Mouse (Mus musculus): ENCODE data around the gene Zcchc17. TPM values are rescaled to one million over a fixed set of nuclear protein-coding genes. Genes with fewer than 3 reads are reported as not detected.
A peak's percentile ranks its signal among the peaks of the same experiment; 100 is the strongest.

The Zcchc17 gene
- polyA plus RNA-seq, 1 experiment from 2014 or later: 76.8 TPM

- 68% methylated on average over 3 of the region's 3 CpGs for WGBS
- H3K27me3 ChIP-seq: no peaks in the 10 kb centered on the region
- no peak overlapping the region for H3K4me2 ChIP-seq
- no peaks in the 10 kb centered on the region for H3K4me1 ChIP-seq (replicated peaks)
- no peak for ATAC-seq (ENCODE audit: insufficient number of reproducible peaks, insufficient read depth, low FRiP score, low TSS enrichment, low read depth)
- H3K9me3 ChIP-seq: no peaks in the 10 kb centered on the region
- no peak overlapping the region for H3K4me3 ChIP-seq (replicated peaks)
- no peak overlapping the region for H3K9ac ChIP-seq (replicated peaks)
- H3K27ac ChIP-seq: no peak overlapping the region
- peaks cover 87% of the 10 kb centered on the region for H3K36me3 ChIP-seq
These were observed 41.6 kb downstream of the Zcchc17 start for GRCm38 (mm10) chr4:130318122-130318521.

- Histone ChIP-seq H3K4me3 (replicated peaks) (no peak overlapping the region), H3K27me3 (peaks cover under 1% of the 10 kb centered on the region; the same call in 1 of the 2 replicates), H3K4me1 (replicated peaks) (no peaks in the 10 kb centered on the region), H3K9me3 (no peaks in the 10 kb centered on the region), H3K27ac (no peak overlapping the region), H3K36me3 (peaks cover 77% of the 10 kb centered on the region), H3K4me2 (no peak overlapping the region), H3K9ac (replicated peaks) (no peak overlapping the region)
- 87% methylated on average over 10 of the region's 10 CpGs for WGBS
- no peak for ATAC-seq (ENCODE audit: insufficient number of reproducible peaks, insufficient read depth, low FRiP score, low TSS enrichment, low read depth)
These were observed 43.1 kb downstream of the Zcchc17 start for GRCm38 (mm10) chr4:130316691-130317090.

- Histone ChIP-seq H3K4me1 (replicated peaks) (no peaks in the 10 kb centered on the region), H3K4me2 (no peak overlapping the region), H3K9me3 (no peaks in the 10 kb centered on the region), H3K27ac (no peak overlapping the region), H3K4me3 (replicated peaks) (no peak overlapping the region), H3K27me3 (peaks cover 8% of the 10 kb centered on the region; the same call in 1 of the 2 replicates), H3K9ac (replicated peaks) (no peak overlapping the region), H3K36me3 (peaks cover 72% of the 10 kb centered on the region)
- WGBS: 83% methylated on average over 13 of the region's 13 CpGs
- no peak for ATAC-seq (ENCODE audit: insufficient number of reproducible peaks, insufficient read depth, low FRiP score, low TSS enrichment, low read depth)
These were observed 43.8 kb downstream of the Zcchc17 start for GRCm38 (mm10) chr4:130315771-130316527.

- Histone ChIP-seq H3K4me2 (no peak overlapping the region), H3K27ac (no peak overlapping the region), H3K4me3 (replicated peaks) (no peak overlapping the region), H3K9ac (replicated peaks) (no peak overlapping the region), H3K9me3 (no peaks in the 10 kb centered on the region), H3K27me3 (peaks cover 32% of the 10 kb centered on the region), H3K36me3 (peaks cover 50% of the 10 kb centered on the region), H3K4me1 (replicated peaks) (peaks cover 8% of the 10 kb centered on the region; the same call in 1 of the 2 replicates)
- ATAC-seq (ENCODE audit: insufficient number of reproducible peaks, insufficient read depth, low FRiP score, low TSS enrichment, low read depth): no peak
- WGBS: 84% methylated on average over 4 of the region's 4 CpGs
These were observed 46.2 kb downstream of the Zcchc17 start for GRCm38 (mm10) chr4:130313552-130313951.

GRCm38 (mm10) chr4:130312526-130312925, 47.2 kb downstream of the Zcchc17 start:
- Histone ChIP-seq H3K4me1 (replicated peaks) (peaks cover 18% of the 10 kb centered on the region), H3K27me3 (peaks cover 42% of the 10 kb centered on the region), H3K4me2 (no peak overlapping the region), H3K4me3 (replicated peaks) (no peak overlapping the region), H3K9ac (replicated peaks) (no peak overlapping the region), H3K27ac (no peak overlapping the region), H3K36me3 (peaks cover 40% of the 10 kb centered on the region), H3K9me3 (no peaks in the 10 kb centered on the region)
- ATAC-seq (ENCODE audit: insufficient number of reproducible peaks, insufficient read depth, low FRiP score, low TSS enrichment, low read depth): no peak
- 85% methylated on average over 3 of the region's 3 CpGs for WGBS

- Histone ChIP-seq H3K4me2 (peak overlapping the region; percentile 94), H3K36me3 (peaks cover 13% of the 10 kb centered on the region; the same call in 1 of the 2 replicates), H3K4me1 (replicated peaks) (peaks cover 22% of the 10 kb centered on the region), H3K27ac (no peak overlapping the region), H3K9me3 (no peaks in the 10 kb centered on the region), H3K9ac (replicated peaks) (no peak overlapping the region), H3K4me3 (replicated peaks) (peak overlapping the region; percentile 50), H3K27me3 (peaks cover 73% of the 10 kb centered on the region)
- no peak for ATAC-seq (ENCODE audit: insufficient number of reproducible peaks, insufficient read depth, low FRiP score, low TSS enrichment, low read depth)
- WGBS: 45% methylated on average over 8 of the region's 8 CpGs
These were observed 50.5 kb downstream of the Zcchc17 start for GRCm38 (mm10) chr4:130309254-130309653.

GRCm38 (mm10) chr4:130308231-130309081, 51.3 kb downstream of the Zcchc17 start, which contains the start of the genes Fabp3 and Gm10570:
Gene Fabp3, plus strand, starts transcription at chr4:130308595.
Gene Gm10570, minus strand, starts transcription at chr4:130308674.
- ATAC-seq (ENCODE audit: insufficient number of reproducible peaks, insufficient read depth, low FRiP score, low TSS enrichment, low read depth): 0 out of 2 replicates have a peak, but pooled peaks have one; percentile 12
- WGBS: under 1% methylated on average over 52 of the region's 52 CpGs
- no peak within 1 kb of the TSS for H3K27ac ChIP-seq

GRCm38 (mm10) chr4:130307851-130308230, 51.9 kb downstream of the Zcchc17 start:
- WGBS: under 1% methylated on average over 23 of the region's 23 CpGs
- no peaks in the 10 kb centered on the region for H3K9me3 ChIP-seq
- peak overlapping the region; percentile 50 for H3K4me3 ChIP-seq (replicated peaks)
- peak overlapping the region; percentile 94 for H3K4me2 ChIP-seq
- no peak for ATAC-seq (ENCODE audit: insufficient number of reproducible peaks, insufficient read depth, low FRiP score, low TSS enrichment, low read depth)
- no peak overlapping the region for H3K27ac ChIP-seq
- H3K4me1 ChIP-seq (replicated peaks): peaks cover 22% of the 10 kb centered on the region
- H3K27me3 ChIP-seq: peaks cover 73% of the 10 kb centered on the region
- no peak overlapping the region; the same call in 1 of the 2 replicates for H3K9ac ChIP-seq (replicated peaks)
- H3K36me3 ChIP-seq: 0 out of 2 replicates have a peak, but pooled peaks cover 1% of the 10 kb centered on the region

More at GRCm38 (mm10) chr4:130308231-130309081, 51.3 kb downstream of the Zcchc17 start, which contains the start of the genes Fabp3 and Gm10570:
- H3K27me3 ChIP-seq: peaks cover 73% of the 10 kb centered on the region
- peak within 1 kb of the TSS; percentile 94 for H3K4me2 ChIP-seq
- peak within 1 kb of the TSS; percentile 46 for H3K9ac ChIP-seq (replicated peaks)
- peak within 1 kb of the TSS; percentile 50 for H3K4me3 ChIP-seq (replicated peaks)
- H3K9me3 ChIP-seq: no peaks in the 10 kb centered on the region
- 0 out of 2 replicates have a peak, but pooled peaks cover 7% of the 10 kb centered on the region for H3K36me3 ChIP-seq
- peaks cover 22% of the 10 kb centered on the region for H3K4me1 ChIP-seq (replicated peaks)

GRCm38 (mm10) chr4:130306796-130307630, 52.7 kb downstream of the Zcchc17 start:
- H3K4me2 ChIP-seq: peak overlapping the region; percentile 94; the same call in 1 of the 2 replicates
- H3K9ac ChIP-seq (replicated peaks): no peak overlapping the region; the same call in 1 of the 2 replicates
- H3K4me1 ChIP-seq (replicated peaks): peaks cover 22% of the 10 kb centered on the region
- H3K27ac ChIP-seq: no peak overlapping the region
- ATAC-seq (ENCODE audit: insufficient number of reproducible peaks, insufficient read depth, low FRiP score, low TSS enrichment, low read depth): no peak
- 73% methylated on average over 10 of the region's 10 CpGs for WGBS
- no peaks in the 10 kb centered on the region for H3K9me3 ChIP-seq
- H3K27me3 ChIP-seq: peaks cover 73% of the 10 kb centered on the region
- 0 out of 2 replicates have a peak overlapping the region, but pooled peaks have one; percentile 50 for H3K4me3 ChIP-seq (replicated peaks)
- no peaks in the 10 kb centered on the region for H3K36me3 ChIP-seq

- Histone ChIP-seq H3K36me3 (no peaks in the 10 kb centered on the region), H3K9me3 (no peaks in the 10 kb centered on the region), H3K27ac (no peak overlapping the region), H3K4me3 (replicated peaks) (no peak overlapping the region), H3K9ac (replicated peaks) (no peak overlapping the region), H3K27me3 (peaks cover 53% of the 10 kb centered on the region), H3K4me1 (replicated peaks) (peaks cover 22% of the 10 kb centered on the region), H3K4me2 (no peak overlapping the region)
- no peak for ATAC-seq (ENCODE audit: insufficient number of reproducible peaks, insufficient read depth, low FRiP score, low TSS enrichment, low read depth)
- 23% methylated on average over 3 of the region's 3 CpGs for WGBS
These were observed 55.0 kb downstream of the Zcchc17 start for GRCm38 (mm10) chr4:130304746-130305145.
